Mouse (Mus musculus): ENCODE data around the gene Adgrl1. TPM values are rescaled to one million over a fixed set of nuclear protein-coding genes. Genes with fewer than 3 reads are reported as not detected.

Gene Adgrl1
- polyA plus RNA-seq (2016; fragmentation: Nextera tagmentation; extraction: Ambion mirVana) = 38.7 and 41.5 TPM in 2 replicates

GRCm38 (mm10) chr8:83899363-83900252 lies at the start of gene Adgrl1:
TSS of gene Adgrl1 (plus strand) at chr8:83900105.
- under 1% methylated on average over 70 of the region's 70 CpGs for WGBS
- H3K27ac ChIP-seq = peak within 1 kb of the TSS; percentile 99
- H3K9ac ChIP-seq = peak within 1 kb of the TSS; percentile 97
- peaks cover 17% of the 10 kb centered on the region for H3K27me3 ChIP-seq
- H3K36me3 ChIP-seq = no peaks in the 10 kb centered on the region
- no peaks in the 10 kb centered on the region for H3K9me3 ChIP-seq (replicated peaks)
- ATAC-seq (ENCODE audit: low FRiP score) = peak; percentile 91
- peak within 1 kb of the TSS; percentile 92 for H3K4me3 ChIP-seq
- H3K4me1 ChIP-seq = peaks cover 53% of the 10 kb centered on the region
- H3K4me2 ChIP-seq (replicated peaks) = peak within 1 kb of the TSS; percentile 77

GRCm38 (mm10) chr8:83852329-83852728 lies 47.6 kb upstream of the Adgrl1 start:
- H3K4me1 ChIP-seq = 0 out of 2 replicates have a peak, but pooled peaks cover 5% of the 10 kb centered on the region
- H3K36me3 ChIP-seq = no peaks in the 10 kb centered on the region
- no peak overlapping the region for H3K9ac ChIP-seq
- H3K4me3 ChIP-seq = no peak overlapping the region
- ATAC-seq (ENCODE audit: low FRiP score) = no peak
- no peak overlapping the region; the same call in 1 of the 2 replicates for H3K4me2 ChIP-seq (replicated peaks)
- H3K27ac ChIP-seq = no peak overlapping the region
- H3K9me3 ChIP-seq (replicated peaks) = peaks cover 8% of the 10 kb centered on the region; the same call in 1 of the 2 replicates
- WGBS = 25% methylated on average over 8 of the region's 8 CpGs
- H3K27me3 ChIP-seq = no peaks in the 10 kb centered on the region

- Histone ChIP-seq H3K36me3 (no peaks in the 10 kb centered on the region), H3K27ac (no peak overlapping the region), H3K4me3 (no peak overlapping the region), H3K4me2 (replicated peaks) (no peak overlapping the region), H3K9me3 (replicated peaks) (no peaks in the 10 kb centered on the region), H3K9ac (no peak overlapping the region), H3K27me3 (no peaks in the 10 kb centered on the region), H3K4me1 (0 out of 2 replicates have a peak, but pooled peaks cover 5% of the 10 kb centered on the region)
- WGBS = 80% methylated on average over 3 of the region's 3 CpGs
- no peak for ATAC-seq (ENCODE audit: low FRiP score)
These were observed 46.4 kb upstream of the Adgrl1 start for GRCm38 (mm10) chr8:83853323-83854050.

GRCm38 (mm10) chr8:83856486-83857065 lies 43.3 kb upstream of the Adgrl1 start:
- H3K27ac ChIP-seq = no peak overlapping the region
- H3K27me3 ChIP-seq = peaks cover 1% of the 10 kb centered on the region; the same call in 1 of the 2 replicates
- H3K4me3 ChIP-seq = no peak overlapping the region
- no peak for ATAC-seq (ENCODE audit: low FRiP score)
- 0 out of 2 replicates have a peak, but pooled peaks cover 5% of the 10 kb centered on the region for H3K4me1 ChIP-seq
- no peak overlapping the region for H3K4me2 ChIP-seq (replicated peaks)
- H3K9me3 ChIP-seq (replicated peaks) = no peaks in the 10 kb centered on the region
- no peaks in the 10 kb centered on the region for H3K36me3 ChIP-seq
- no peak overlapping the region for H3K9ac ChIP-seq
- 86% methylated on average over 6 of the region's 6 CpGs for WGBS

GRCm38 (mm10) chr8:83862439-83863268 lies 37.3 kb upstream of the Adgrl1 start:
- H3K27ac ChIP-seq = no peak overlapping the region
- peak overlapping the region; percentile 21 for H3K4me3 ChIP-seq
- H3K4me1 ChIP-seq = peaks cover 8% of the 10 kb centered on the region; the same call in 1 of the 2 replicates
- 12% methylated on average over 24 of the region's 24 CpGs for WGBS
- no peaks in the 10 kb centered on the region for H3K36me3 ChIP-seq
- H3K9me3 ChIP-seq (replicated peaks) = no peaks in the 10 kb centered on the region
- peak overlapping the region; percentile 51 for H3K4me2 ChIP-seq (replicated peaks)
- no peak; the same call in 1 of the 2 replicates for ATAC-seq (ENCODE audit: low FRiP score)
- H3K27me3 ChIP-seq = peaks cover 15% of the 10 kb centered on the region
- peak overlapping the region; percentile 27; the same call in 1 of the 2 replicates for H3K9ac ChIP-seq

- Histone ChIP-seq H3K4me3 (peak overlapping the region; percentile 52), H3K27me3 (peaks cover 17% of the 10 kb centered on the region), H3K27ac (peak overlapping the region; percentile 75), H3K36me3 (no peaks in the 10 kb centered on the region), H3K4me2 (replicated peaks) (peak overlapping the region; percentile 75), H3K4me1 (peaks cover 21% of the 10 kb centered on the region), H3K9ac (peak overlapping the region; percentile 65), H3K9me3 (replicated peaks) (no peaks in the 10 kb centered on the region)
- WGBS = under 1% methylated on average over 53 of the region's 66 CpGs
- ATAC-seq (ENCODE audit: low FRiP score) = peak; percentile 88
These were observed 24.8 kb upstream of the Adgrl1 start for GRCm38 (mm10) chr8:83874881-83875655.

- no peaks in the 10 kb centered on the region for H3K9me3 ChIP-seq (replicated peaks)
- peaks cover 21% of the 10 kb centered on the region for H3K4me1 ChIP-seq
- H3K9ac ChIP-seq = peak overlapping the region; percentile 65
- peak overlapping the region; percentile 75 for H3K27ac ChIP-seq
- H3K4me3 ChIP-seq = peak overlapping the region; percentile 52
- H3K4me2 ChIP-seq (replicated peaks) = peak overlapping the region; percentile 75
- no peaks in the 10 kb centered on the region for H3K36me3 ChIP-seq
- H3K27me3 ChIP-seq = peaks cover 17% of the 10 kb centered on the region
- 0% methylated on average over 7 of the region's 11 CpGs for WGBS
- peak; percentile 45 for ATAC-seq (ENCODE audit: low FRiP score)
These were observed 24.3 kb upstream of the Adgrl1 start for GRCm38 (mm10) chr8:83875656-83876040.

- H3K27ac ChIP-seq = peak overlapping the region; percentile 75; the same call in 1 of the 2 replicates
- H3K4me3 ChIP-seq = peak overlapping the region; percentile 52
- peak; percentile 13; the same call in 1 of the 2 replicates for ATAC-seq (ENCODE audit: low FRiP score)
- H3K9me3 ChIP-seq (replicated peaks) = no peaks in the 10 kb centered on the region
- H3K4me1 ChIP-seq = peaks cover 21% of the 10 kb centered on the region
- peak overlapping the region; percentile 65 for H3K9ac ChIP-seq
- H3K27me3 ChIP-seq = peaks cover 17% of the 10 kb centered on the region
- 1% methylated on average over 41 of the region's 41 CpGs for WGBS
- H3K4me2 ChIP-seq (replicated peaks) = peak overlapping the region; percentile 75
- no peaks in the 10 kb centered on the region for H3K36me3 ChIP-seq
These were observed 23.6 kb upstream of the Adgrl1 start for GRCm38 (mm10) chr8:83876080-83876837.

GRCm38 (mm10) chr8:83876838-83877223 lies 23.1 kb upstream of the Adgrl1 start:
- peak overlapping the region; percentile 75; the same call in 1 of the 2 replicates for H3K27ac ChIP-seq
- peak overlapping the region; percentile 75 for H3K4me2 ChIP-seq (replicated peaks)
- WGBS = 2% methylated on average over 10 of the region's 10 CpGs
- no peak overlapping the region for H3K4me3 ChIP-seq
- H3K9me3 ChIP-seq (replicated peaks) = no peaks in the 10 kb centered on the region
- H3K36me3 ChIP-seq = no peaks in the 10 kb centered on the region
- ATAC-seq (ENCODE audit: low FRiP score) = no peak
- peaks cover 17% of the 10 kb centered on the region for H3K27me3 ChIP-seq
- peaks cover 21% of the 10 kb centered on the region for H3K4me1 ChIP-seq
- H3K9ac ChIP-seq = peak overlapping the region; percentile 65; the same call in 1 of the 2 replicates

GRCm38 (mm10) chr8:83888409-83888808 lies 11.5 kb upstream of the Adgrl1 start:
- H3K4me2 ChIP-seq (replicated peaks) = no peak overlapping the region
- H3K27me3 ChIP-seq = no peaks in the 10 kb centered on the region
- no peak overlapping the region for H3K4me3 ChIP-seq
- ATAC-seq (ENCODE audit: low FRiP score) = no peak
- no peak overlapping the region for H3K9ac ChIP-seq
- no peaks in the 10 kb centered on the region for H3K9me3 ChIP-seq (replicated peaks)
- no peaks in the 10 kb centered on the region for H3K36me3 ChIP-seq
- H3K4me1 ChIP-seq = no peaks in the 10 kb centered on the region
- H3K27ac ChIP-seq = no peak overlapping the region
- 77% methylated on average over 2 of the region's 2 CpGs for WGBS

Data from hindbrain, embryonic 12.5 days (tissue).